Mouse (Mus musculus) cerebellum, postnatal 10 days (tissue): ENCODE measurements at regions not wholly inside any gene's neighbourhood (a gene's known extent, or its start where the extent isn't known, plus 50 kb on each side); places are given as distances from the start of the nearest gene placed in this dataset.

ENCODE experiments used
- DNase-seq, 2 experiments: peaks; one replicate each; pipeline ENCODE4 v3.0.0; 2021; ENCODE audit warnings: mixed read lengths in 2 of 2

DNA sequence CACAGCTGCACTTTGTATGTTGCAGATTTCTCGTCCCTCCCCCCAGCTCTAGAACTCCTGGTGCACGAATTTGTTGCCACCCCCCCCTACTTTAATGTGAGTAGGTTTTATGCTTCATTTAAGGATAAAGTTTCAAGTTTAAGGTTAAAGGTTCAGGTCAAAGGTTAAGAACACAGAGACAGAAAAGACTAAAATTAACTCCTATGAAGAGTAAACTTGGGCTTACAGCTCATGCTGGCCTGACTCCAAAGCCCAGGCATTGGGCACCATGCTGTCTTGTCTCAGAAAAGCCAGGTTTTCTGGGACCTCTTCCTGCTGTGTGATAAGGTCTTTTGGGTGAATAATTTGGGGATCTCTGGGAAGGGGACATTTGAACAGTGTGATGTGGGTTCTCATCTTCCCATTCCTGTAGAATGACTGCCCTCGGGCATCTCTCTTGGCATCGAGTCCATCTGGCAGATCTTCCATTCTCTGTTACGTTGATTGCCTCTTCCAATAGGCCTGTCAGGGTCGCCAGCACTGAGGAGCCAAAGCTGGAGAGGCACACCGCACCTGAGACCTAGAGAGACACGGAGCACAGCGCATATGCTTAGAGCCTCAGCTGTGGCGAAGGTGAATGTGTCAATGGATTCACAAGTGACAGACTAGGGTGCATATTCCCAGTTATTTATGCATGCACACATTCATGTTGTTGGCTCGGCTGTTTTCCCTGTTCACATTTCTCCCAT lies 466.1 kb downstream of the Cd83 start:
- peak; percentile 79 to 85 for DNase-seq

DNA sequence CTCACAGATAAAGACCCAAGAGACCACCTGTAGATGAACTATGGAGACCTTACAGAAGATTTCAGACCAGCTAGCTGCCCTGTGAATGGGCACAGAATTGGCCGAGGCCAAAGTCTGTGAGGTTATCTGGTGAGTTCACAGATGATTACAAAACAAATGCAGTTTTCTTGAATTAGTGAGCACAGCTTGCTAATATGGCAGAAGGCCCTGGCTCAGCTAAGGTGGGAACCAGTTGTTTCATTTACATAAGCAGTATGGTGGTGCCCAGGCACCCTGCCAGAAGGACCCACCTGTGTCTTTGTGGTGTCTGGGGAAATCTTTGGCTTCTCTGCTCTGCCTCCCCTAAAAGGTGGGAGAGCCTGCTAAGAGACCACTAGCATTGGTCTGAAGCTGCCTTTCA lies 466.9 kb downstream of the Cd83 start:
- peak; percentile 67 to 77 for DNase-seq

DNA sequence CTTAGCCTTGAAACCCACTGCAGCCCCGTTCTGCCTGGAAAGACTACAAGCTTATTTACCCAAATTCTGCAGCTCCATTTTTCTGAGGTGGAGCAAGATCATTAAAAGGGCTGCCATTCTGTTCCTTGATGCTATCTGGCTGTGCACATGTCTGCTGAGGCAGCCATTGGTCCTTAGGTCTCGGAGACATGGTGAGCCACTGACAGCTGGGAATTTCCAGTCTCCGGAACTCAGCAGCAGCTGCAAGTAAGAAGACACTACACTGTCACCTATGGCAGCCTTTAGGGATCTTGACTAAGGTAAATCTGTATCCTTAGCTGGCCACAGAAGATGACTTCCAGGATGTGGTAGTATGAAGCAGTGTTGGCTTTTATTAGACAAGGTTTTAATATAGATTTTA lies 467.9 kb downstream of the Cd83 start:
- no peak for DNase-seq

DNA sequence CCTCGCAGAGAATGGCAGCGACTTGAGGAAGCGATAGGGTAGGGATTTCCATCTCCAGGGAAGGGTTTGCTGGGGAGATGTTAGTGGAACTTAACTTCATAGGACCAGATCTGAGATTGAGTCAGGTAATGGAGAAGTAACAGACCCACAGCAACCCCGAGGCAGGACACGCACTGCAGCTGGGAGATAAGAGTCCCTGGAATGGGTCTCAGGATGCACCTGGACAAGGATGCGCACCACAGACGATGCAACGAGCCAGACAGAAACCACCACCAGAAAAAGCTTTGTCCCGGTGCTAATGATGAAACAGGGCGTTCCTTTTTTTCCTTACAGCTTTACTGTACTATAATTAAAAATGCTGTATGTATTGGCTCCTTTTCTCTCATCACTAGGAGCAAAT lies 470.9 kb upstream of the Jarid2 start:
- DNase-seq, result no peak

DNA sequence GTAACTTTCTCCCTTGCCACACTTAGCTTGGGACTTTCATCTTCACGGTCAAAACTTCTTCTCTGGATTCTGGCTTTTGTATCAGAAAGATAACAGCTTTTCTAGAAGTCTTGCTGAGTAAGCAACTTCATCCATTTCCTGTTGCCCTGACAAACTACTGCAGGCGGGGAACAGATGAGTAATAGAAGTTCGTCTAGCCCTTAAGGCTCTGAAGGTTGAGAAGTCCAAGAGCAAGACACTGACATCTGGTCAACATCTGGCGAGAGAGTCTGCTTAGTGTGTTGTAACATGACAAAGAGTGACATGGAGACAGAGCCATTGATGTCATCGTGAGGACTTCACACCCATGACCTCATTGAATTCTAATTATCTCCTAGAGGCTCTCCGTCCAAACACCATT lies 469.2 kb upstream of the Jarid2 start:
- no peak for DNase-seq

DNA sequence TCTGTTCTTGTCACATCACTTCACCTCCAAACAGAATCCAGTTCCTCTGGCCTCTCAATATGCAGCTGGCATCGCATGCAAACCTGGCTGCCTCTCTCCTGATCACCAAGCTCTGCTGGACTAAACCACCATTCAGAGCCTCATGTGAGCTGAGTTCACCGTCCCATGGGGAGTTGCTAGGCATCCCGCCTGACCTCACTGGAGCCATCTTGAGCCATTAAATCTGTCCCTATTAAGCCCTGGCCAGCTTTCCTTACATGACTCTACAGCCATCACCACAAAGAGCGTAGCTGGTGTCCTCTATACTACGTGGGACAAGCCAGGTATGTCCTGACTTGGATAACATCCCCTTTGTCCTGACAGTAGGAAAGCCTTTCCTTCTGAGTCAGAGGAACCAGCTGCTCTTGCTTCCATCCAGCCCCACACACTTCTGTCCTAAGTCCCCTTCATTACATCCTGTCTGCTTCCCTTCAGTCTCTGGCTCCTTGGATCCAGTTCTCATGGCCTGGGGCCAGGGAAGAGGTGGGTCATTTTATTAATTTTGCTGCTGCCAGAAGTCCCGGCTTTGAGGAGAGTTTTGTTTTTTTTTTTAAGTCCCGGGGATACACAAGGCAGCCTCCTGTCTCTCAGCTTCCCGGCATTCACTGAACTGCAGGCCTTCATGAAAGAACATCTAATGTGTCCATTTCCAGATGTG lies 468.5 kb upstream of the Jarid2 start:
- peak; percentile 48 to 63 for DNase-seq

DNA sequence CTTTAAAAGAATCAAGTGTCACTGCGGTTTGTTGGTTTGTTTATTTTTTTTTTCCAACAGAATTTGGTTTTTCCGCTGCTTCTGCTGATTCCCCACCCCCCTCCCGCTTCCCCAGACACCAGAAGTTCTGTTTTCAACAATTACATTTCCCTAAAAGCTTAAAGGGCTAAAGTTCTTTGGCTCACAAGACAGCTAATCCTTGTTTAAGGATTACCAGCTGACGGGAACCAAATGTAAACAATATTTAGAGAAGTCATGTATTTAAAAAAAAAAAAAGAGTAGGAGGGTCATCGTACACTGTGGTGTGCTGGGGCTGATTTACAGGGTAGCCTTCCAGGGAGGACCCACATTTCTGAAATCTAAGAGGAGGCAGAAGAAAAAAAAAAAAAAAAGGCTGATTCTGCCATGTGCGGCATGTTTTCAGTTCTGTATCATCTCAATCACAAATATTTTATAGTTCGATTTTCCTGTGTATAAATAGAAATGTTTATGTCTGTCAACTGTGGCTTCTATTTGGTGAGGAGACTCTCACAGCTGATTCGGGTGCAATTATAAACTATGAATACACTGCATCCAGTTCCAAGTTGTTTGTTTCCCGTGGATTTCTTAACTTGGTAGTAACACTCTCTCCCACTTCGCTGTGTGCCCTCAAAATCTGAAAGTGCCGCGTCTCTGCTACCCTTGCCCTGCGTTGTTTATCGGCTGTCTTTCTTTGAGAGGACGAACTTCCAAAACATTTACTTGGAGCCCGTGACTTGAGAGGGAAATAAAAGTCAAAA lies 456.3 kb upstream of the Jarid2 start:
- no peak for DNase-seq

DNA sequence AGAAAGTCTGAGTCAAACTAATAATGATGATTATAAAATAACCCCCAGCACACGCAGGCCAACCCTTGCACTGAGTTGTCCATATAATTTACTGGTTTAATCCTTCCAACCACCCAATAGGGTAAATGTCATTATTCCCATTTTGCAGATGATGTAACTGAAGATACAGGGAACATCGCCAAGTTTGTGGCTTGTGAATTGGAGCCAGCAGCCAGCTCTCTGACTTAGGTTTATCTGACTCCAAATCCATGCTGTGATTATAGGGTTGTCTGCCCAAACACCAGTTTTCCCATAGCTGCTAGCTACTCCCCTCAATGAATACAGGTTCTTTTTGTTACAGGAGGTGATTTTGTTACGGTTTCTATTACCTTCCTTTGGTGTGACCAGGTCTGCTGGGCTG lies 451.3 kb upstream of the Jarid2 start:
- DNase-seq, result peak in 1 of 2 experiments; percentile 39

DNA sequence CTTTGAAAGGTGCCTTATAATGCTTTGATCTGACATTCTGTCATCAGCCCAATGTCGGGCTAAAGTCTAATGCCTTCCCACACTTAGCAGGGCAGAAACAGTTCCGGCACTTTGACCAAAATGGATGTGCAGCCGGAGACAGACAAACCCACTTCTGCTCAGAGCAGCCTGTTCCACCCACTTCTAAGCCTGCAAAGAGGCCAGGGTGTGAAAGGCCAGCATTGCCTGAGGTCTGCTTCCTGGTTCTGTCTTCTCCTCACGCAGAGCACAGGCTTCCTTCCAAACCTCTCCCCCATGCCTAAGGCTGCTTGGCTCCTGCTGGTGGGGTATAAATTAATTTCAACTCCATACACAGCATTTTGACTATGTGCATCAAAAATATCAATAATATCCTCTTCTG lies 450.2 kb upstream of the Jarid2 start:
- DNase-seq, result peak; percentile 39 to 60

DNA sequence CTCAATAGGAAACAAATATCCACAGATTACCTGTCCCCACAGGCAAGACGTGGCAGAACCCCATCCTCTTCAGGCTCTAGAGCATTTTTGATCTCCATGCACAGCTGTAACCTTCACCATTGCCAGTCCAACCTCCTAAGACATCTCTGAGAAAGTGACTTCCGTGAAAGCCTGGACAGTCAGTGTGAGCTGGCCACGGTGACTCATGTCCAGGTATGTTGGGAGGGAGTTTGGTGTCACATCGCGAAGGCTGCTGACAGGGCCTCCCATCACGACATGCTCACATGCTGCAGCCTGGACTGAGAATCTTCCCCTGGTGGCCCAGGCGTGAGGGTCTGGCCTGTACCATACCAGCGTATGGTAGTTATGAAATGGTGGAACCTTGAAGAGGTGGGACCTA lies 449.0 kb upstream of the Jarid2 start:
- no peak for DNase-seq

DNA sequence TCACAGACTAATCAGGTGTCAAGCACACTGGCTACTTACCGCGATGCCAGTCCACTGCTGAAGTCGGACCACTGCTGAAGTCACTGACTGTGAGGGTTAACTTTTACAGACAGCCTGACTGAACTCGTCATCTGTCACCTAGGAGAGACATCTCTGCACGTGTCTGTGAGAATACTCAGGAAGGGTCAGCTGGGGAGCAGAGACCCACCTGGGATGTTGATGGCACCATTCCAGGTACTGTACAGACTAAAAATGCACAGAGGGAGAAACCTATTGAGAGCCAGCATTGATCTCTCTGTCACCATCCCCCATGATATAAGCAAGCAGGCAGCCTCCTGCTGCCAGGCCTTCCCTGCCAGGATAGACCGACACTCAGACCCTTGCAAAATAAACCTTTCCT lies 447.5 kb upstream of the Jarid2 start:
- peak; percentile 34 to 37 for DNase-seq

DNA sequence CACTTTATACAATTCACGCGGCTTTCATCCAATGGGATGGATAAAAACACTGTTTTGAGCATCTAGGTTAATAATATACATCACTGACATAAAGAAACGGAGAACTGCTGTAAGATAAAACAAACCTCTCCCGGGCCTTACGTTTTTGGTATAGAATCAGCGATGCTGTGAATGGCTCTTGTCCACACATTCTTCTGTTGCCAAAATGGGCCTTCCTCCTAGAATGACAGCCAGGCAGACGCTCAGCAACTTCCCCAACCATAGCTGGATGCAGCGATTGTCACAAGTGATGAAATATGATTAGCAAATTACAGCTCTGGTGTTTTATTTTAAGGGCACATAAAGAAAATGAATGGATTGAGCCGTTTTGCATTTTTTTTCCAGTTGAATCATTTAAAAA lies 447.0 kb upstream of the Jarid2 start:
- peak; percentile 27 to 41 for DNase-seq

DNA sequence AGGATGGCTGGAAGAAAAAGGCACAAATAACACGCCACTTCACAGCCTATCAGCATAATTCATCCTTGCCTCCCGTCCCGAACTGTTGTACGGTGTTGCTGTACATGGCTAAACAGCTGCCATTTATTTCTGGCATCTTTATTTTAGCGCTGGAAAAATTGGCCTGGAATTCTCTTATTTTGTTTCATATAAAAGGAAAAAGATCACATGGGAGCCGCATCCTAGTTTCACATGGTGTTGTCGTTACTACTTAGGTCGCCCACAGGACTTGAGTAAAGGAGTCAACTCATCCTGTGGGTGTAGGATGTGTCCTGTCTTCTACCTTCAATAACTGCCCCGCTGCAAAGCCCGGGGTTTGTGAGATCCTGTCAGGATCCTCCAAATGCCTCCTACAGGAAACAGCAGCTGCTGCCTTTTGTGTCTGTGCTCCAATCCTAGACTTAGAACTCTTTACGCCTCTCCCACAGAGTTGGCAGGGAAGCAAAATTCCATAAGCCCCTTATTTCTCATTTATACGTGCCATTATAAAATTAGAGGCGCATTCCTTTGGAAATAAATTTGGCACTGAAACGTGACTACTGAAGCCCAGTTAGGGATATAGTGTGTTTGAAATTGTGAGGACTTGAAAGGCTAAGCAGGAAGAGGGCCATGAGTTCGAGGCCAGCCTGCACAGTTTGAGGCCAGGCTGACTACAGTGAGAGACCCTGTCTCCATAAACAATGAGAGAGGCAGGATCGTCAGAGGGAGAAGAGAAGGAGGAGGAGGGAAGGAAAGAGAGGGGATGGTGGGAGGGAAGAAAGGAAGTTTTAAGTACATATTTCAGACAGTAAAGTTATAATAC lies 446.3 kb upstream of the Jarid2 start:
- DNase-seq, result peak in 1 of 2 experiments; percentile 28

DNA sequence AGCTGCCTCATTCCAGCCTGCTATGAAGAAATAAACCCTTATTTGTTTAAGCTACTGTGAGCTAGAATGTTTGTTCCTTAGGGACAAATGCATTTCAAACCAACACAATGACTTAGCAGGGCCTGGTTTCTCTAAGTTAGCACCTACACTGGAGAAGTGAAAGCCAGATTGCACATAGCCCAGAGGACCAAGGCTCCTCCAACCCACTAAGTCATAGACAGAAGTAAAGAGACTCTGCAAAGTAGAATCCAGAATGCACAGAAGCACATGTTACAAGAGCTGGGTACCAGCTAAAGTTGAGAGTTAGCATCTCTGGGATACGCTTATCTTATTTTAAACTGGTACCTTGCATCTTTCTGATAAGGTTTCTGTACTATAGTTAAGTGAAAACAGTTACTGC lies 443.4 kb upstream of the Jarid2 start:
- no peak for DNase-seq

DNA sequence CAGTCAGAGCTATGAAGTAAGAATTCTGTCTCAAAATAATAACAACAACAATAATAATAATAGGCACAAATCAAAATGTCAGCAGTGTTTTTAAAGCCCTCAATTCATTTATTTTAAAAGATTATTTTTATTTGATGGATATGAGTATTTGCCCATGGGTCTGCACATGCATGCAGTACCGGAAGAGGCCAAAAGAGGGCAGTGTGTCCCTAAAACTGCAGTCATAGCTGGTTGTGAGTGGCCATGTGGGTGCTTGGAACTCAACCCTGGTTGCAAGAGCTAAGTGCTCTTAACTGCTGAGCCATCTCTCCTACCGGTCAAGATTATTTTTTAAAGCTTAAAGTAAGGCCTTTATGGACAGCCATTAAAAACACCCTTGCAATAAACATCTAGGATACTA lies 439.1 kb upstream of the Jarid2 start:
- DNase-seq, result no peak

DNA sequence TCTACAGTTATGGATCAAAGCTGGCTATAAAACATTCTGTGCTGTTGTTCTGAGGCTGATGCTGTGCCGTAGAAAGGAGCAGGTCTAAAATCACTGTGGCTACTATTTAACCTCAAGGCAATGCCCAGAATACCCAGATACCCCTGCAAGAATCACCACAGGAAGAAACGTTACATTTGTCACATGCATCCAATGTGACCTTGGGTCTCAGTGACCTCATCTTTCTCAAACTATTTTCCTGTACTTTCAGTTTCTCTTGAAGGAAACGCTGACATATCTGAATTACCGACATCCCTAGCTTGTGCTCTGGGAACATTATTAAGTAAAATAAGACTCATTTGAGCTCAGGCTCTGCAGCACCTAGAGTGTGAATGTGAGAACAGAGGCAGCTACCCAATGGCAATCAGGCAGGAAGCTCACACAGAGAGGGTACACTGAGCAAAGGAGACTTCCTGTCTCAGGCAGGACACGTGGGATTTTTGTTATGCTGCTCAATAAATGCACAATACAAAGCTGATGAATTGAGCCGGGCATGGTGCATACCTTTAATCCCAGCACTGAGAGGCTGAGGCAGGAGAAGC lies 436.7 kb upstream of the Jarid2 start:
- DNase-seq, result no peak

DNA sequence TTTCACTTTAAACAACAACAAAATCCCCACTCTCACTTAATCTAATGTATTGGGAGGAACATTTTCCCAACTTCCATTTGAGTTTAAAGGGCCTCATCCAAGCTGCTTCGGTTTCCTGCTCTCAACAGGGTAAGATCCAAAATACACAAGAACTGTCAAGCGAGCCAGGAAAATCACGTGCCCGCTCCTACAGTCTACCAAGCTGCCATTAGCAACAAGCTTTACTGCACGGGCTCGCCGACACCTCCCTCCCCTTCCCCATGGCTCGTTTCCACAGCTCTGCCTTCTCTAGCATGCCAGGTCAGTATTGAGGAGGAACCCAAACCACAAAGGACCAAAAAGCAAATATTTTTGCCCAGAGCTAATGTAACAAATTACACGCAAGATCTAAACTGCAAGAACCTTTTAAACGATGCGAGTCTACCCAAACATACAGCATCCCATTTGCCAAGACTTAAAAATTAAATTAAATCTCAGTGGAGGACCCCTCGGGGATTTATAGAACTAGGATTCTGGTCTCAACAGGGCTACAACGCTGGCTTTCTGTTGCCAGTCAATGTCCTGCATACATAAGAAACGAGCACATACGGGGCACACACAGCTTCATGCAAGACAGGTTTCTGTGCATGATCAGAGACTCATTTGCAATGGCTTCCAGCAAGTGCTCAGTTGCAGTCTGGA lies 435.4 kb upstream of the Jarid2 start:
- peak; percentile 93 to 95 for DNase-seq

DNA sequence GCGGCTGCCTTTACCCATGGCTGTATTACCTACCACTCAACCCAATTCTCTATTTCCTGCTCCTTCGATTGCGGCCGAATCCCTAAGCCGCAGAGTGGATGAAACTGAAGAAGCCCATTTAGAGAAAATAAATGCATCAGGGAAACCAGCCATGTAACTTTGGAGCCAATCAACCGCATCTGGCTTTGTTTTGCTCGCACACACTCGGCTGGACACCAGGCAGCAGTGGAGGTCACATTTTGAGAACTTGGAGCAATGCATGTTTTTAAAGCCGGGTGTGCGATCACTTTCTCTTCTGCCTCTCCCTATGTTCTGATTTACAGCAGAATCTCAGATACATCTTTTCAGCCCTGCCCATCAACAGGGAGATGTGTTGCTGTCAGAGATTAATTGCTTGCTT lies 433.7 kb upstream of the Jarid2 start:
- DNase-seq, result no peak

DNA sequence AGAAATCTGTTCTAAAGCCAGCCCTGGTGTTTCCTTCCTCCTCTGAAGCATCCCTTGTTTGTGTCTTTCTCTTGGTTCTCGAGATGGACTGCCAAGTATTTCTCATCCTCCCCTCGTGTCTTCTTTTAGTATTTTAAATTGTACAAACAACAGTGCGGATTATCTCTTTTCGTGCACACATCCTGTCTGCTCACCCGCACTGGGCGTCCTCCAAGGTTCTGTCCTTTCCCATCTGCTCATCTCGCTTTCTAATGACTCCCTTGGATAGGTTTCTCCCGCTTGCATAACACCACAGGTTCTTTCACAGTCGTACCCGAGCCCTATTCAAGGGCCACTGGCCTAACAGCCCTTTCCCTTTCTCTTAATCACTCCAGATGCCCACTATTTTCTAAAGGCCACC lies 428.7 kb upstream of the Jarid2 start:
- DNase-seq, result peak; percentile 75 to 79

DNA sequence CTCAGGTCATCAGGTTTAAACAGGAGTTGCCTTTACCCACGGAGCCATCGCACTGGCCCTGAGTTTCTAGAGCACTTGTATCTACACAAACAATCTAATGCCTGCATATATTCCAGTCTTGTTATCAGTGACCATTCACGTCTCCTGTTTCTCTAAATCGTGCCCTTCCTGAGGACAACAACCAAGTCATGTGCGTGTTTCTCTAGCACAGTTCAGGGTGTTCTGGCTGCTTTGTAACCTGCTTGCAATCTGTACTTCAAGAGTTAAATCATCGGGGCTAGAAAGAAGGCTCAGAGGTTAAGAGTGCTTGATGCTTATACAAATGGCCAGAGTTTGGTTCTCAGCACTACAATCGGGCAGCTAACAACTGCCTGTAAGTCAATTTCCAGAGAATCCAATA lies 428.1 kb upstream of the Jarid2 start:
- no peak for DNase-seq

DNA sequence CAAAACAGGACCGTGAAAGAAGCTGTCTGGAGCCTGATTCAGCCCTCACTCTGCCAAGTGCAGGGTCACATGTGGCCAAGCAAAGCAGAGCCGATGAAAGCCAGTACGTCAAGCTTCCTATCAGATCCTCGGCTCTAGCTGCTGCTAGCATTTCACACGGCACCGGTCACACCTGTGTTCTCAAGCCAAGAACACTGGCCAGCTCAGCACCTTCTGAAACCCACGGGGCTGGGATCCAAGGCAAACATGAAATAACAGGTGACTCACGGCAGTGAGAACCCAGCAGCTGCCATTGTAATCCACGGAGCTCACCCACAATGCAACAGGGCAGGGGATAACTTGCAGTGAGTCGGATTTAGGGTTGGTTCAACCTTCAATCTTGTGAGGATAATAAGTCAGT lies 427.3 kb upstream of the Jarid2 start:
- DNase-seq, result peak; percentile 69 to 71
